Mouse (Mus musculus) embryonic fibroblast, embryonic 13.5 days (primary cell): ENCODE measurements around the gene Fam53b.

Source experiments
- CTCF ChIP-seq: IDR thresholded peaks from 2 replicates; pipeline ENCODE4 v1.5.1; 2011; ENCODE audit warnings: mild to moderate bottlenecking, control low read depth, low read length, moderate library complexity, borderline replicate concordance; ENCODE audit not compliant: insufficient read depth
- POLR2A ChIP-seq: IDR thresholded peaks from 2 replicates; pipeline ENCODE4 v1.6.1; 2011; ENCODE audit warnings: low read depth, mild to moderate bottlenecking, control low read depth, low read length, moderate library complexity

- TF ChIP-seq CTCF (no peak), POLR2A (no peak)
Measured at GRCm38 (mm10) chr7:132812619-132813415, 869 bp downstream of the Fam53b start.
